Mouse (Mus musculus) Patski (cell line): ENCODE measurements around the gene Gcnt1. TPM values are rescaled to one million over a fixed set of nuclear protein-coding genes. Genes with fewer than 3 reads are reported as not detected.

Experiments
- ATAC-seq: fragments of 100-300 bp; one replicate; pipeline ENCODE4 v1.8.0; 2021
- CTCF ChIA-PET: fragments of 350-600 bp; sonication (Branson Sonifier 250); formaldehyde crosslinking; loops from one replicate; lab custom pipeline; 2022; ENCODE audit warnings: inconsistent platforms; lab: Charles Lee
- POLR2A ChIA-PET: fragments of 350-600 bp; sonication (Branson Sonifier 250); formaldehyde crosslinking; loops from one replicate; lab custom pipeline; 2022; ENCODE audit warnings: antibody characterized with exemption, inconsistent platforms; lab: Charles Lee
- DNase-seq: peaks from one replicate; pipeline ENCODE4 v3.0.0-alpha.2; 2011; ENCODE audit warnings: low read depth, low spot score
- H3K27me3 ChIP-seq: fragments of 371-371 bp; one replicate; pipeline ENCODE4 v1.5.1; 2021
- CTCF ChIP-seq: fragments of 100-300 bp; IDR thresholded peaks from one replicate; pipeline ENCODE4 v1.5.1; 2021
- in situ Hi-C: fragments of 300-500 bp; cut with MboI; formaldehyde crosslinking; loops from 3 replicates; pipeline ENCODE4 v1.11.1; 2018; ENCODE audit warnings: low pct_unique_long_range_greater_than_20kb, mixed read lengths
- polyA plus RNA-seq: library from polyadenylated mRNA; unstranded; gene quantifications from one replicate; pipeline ENCODE4 v1.2.3, GENCODE M21; 2021

Gene Gcnt1
- polyA plus RNA-seq, 1 experiment from 2014 or later, result 0.60 TPM

DNA sequence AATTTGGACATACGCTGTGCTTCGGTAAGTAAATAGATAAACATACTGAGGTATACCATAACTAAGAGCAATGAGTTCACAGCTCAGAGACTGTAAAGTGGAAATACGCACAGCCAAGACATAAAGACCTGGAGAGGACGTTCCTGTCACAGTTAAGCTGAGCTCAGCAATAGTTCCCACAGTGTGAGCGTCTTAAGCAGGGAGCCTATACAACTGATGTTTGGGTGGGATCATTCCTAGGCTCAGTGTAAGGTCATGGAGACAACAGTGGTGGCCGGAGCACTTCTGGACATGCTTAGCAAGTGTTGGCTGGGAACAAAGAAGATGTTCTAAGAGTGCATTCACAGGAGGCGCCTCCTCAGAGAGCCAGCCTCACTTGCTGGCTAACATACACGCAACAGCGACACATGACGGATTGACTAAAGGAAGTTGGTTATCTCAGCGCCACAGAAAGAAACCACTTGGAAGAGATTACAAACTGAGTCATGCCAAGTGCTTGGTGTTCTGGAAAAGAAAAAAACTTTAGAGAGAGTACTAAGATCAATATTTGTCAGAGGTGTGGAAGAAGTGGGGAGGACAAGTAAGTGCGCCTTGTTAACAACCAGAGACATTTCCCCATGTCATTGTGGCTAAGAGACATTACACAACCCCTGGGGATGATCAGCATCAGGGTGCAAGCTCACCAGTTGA is 37.9 kb downstream of the Gcnt1 start:
- DNase-seq (no peak), ATAC-seq (no peak)
- H3K27me3 ChIP-seq, result no peaks in the 10 kb centered on the region
- ChIA-PET CTCF (interaction anchor here (1.0 to 1.2 kb wide), 2 partner anchors 8 to 11 kb away, joined by 3 read pairs; no protein-coding TSS in a partner anchor), POLR2A (no interaction called here)
- no peak for TF ChIP-seq CTCF
- in situ Hi-C loops, result no loop called here

GRCm38 (mm10) chr19:17333043-17333442 is 39.6 kb downstream of the Gcnt1 start:
- ChIA-PET POLR2A (no interaction called here), CTCF (no interaction called here)
- no peak for ATAC-seq
- DNase-seq, result no peak
- no peak for TF ChIP-seq CTCF
- in situ Hi-C loops, result no loop called here
- H3K27me3 ChIP-seq, result no peaks in the 10 kb centered on the region

GRCm38 (mm10) chr19:17328916-17329315 is 43.7 kb downstream of the Gcnt1 start:
- in situ Hi-C loops, result no loop called here
- ATAC-seq, result no peak
- no peak for TF ChIP-seq CTCF
- ChIA-PET CTCF (no interaction called here), POLR2A (no interaction called here)
- no peak for DNase-seq
- no peaks in the 10 kb centered on the region for H3K27me3 ChIP-seq

- no peak for TF ChIP-seq CTCF
- no peak for DNase-seq
- ATAC-seq, result no peak
- POLR2A ChIA-PET, result no interaction called here
- in situ Hi-C loops, result no loop called here
- CTCF ChIA-PET, result interaction anchor here (1.0 to 1.1 kb wide), 2 partner anchors 9 to 72 kb away, joined by 3 to 4 read pairs; no protein-coding TSS in a partner anchor
- no peaks in the 10 kb centered on the region for H3K27me3 ChIP-seq
Measured at GRCm38 (mm10) chr19:17327881-17328404, 44.7 kb downstream of the Gcnt1 start.

GRCm38 (mm10) chr19:17323689-17324241 is 48.9 kb downstream of the Gcnt1 start:
- POLR2A ChIA-PET, result no interaction called here
- no peak for DNase-seq
- TF ChIP-seq CTCF, result no peak
- ATAC-seq, result no peak
- CTCF ChIA-PET, result interaction anchor here (1.0 to 1.5 kb wide), 4 partner anchors 11 to 41 kb away, joined by 3 to 4 read pairs (median 3); no protein-coding TSS in a partner anchor
- in situ Hi-C loops, result no loop called here
- no peaks in the 10 kb centered on the region for H3K27me3 ChIP-seq

- DNase-seq (no peak), ATAC-seq (no peak)
- CTCF ChIA-PET, result interaction anchor here (1.1 kb wide), 1 partner anchor 27 kb away, joined by 4 read pairs; no protein-coding TSS in a partner anchor
- H3K27me3 ChIP-seq, result no peaks in the 10 kb centered on the region
- no peak for TF ChIP-seq CTCF
- in situ Hi-C loops, result no loop called here
- POLR2A ChIA-PET, result no interaction called here
Measured at GRCm38 (mm10) chr19:17323006-17323688, 49.5 kb downstream of the Gcnt1 start.

DNA sequence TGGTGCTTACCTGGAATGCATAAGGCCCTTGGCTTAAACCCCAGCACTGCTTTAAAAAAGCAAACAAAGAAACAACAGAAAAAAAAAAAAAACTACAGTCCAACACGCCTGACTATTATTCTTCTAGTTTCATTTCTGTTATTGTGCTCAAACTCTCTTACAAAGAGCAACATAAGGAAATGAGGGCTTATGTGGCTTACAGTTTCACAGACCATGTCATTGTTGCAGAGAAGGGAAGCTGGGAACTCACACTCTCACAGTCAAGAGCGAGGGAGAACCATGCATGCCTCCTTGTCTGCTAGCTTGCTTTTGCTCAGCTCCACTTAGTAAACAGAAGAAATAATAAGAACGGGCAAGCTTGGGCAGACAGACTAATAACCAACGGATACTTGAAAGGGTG is 52.9 kb downstream of the Gcnt1 start:
- ATAC-seq (no peak), DNase-seq (no peak)
- ChIA-PET CTCF (interaction anchor here (1.0 kb wide), 1 partner anchor 42 kb away, joined by 3 read pairs; no protein-coding TSS in a partner anchor), POLR2A (no interaction called here)
- no peak for TF ChIP-seq CTCF
- in situ Hi-C loops, result no loop called here
- H3K27me3 ChIP-seq, result no peaks in the 10 kb centered on the region

DNA sequence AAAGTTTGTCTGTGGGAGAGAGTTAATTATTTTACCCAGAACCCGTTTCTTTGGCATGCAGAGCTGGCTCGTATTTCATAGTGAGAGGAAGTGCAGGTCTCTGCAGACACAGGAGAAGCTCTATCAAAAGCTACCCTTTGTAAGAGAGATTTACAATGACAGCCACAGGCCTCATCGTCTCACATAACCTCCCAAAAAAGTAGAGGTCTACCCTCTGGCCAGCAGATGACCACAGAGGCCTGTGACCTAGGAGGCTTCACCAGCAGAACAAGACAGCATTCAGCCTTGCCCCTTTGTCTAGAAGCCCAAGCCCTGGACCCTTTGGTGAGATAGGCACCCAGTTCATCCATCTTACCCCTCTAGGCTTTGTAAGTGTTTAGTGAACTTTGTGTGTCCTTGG is 53.9 kb downstream of the Gcnt1 start:
- CTCF ChIA-PET, result no interaction called here
- POLR2A ChIA-PET, result no interaction called here
- ATAC-seq (no peak), DNase-seq (no peak)
- TF ChIP-seq CTCF, result no peak
- H3K27me3 ChIP-seq, result no peaks in the 10 kb centered on the region
- in situ Hi-C loops, result no loop called here

DNA sequence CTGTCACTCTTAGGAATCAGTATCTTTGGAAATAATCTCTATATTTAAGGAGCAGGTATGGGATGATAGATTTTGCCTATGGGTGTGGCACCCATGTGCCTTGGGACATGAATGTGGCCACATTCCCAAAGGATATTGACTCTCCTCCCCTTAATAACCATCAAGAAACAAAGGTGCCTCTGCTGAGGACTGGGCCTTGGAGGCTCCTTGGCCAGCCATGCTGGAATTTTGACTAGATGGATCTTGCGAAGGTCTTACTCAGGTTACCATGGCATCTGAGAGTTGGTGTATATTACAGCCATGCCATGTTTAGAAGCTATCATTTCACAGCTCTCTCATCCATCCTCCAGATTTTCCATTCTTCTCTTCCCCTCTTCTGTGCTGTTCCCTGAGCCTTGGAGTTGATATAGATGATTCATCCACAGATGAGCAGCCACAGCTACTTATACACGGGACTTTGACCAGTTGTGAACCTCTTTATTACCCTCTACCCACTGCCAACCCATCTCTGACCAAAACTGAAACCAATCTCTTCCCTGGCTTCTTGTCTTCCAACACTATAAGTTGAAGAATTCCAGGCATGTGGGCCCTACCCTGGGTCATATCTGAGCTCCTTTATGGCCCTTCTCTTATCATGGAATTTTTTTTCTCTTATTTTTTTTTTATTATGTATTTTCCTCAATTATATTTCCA is 56.2 kb downstream of the Gcnt1 start:
- H3K27me3 ChIP-seq, result no peaks in the 10 kb centered on the region
- no peak for ATAC-seq
- no peak for TF ChIP-seq CTCF
- in situ Hi-C loops, result no loop called here
- ChIA-PET CTCF (no interaction called here), POLR2A (interaction anchor here (0.7 kb wide), 1 partner anchor 212 kb away, joined by 3 read pairs; no protein-coding TSS in a partner anchor)
- DNase-seq, result no peak

GRCm38 (mm10) chr19:17314451-17314850 is 58.2 kb downstream of the Gcnt1 start:
- in situ Hi-C loops, result no loop called here
- CTCF ChIA-PET, result interaction anchor here (1.2 kb wide), 1 partner anchor 11 kb away, joined by 4 read pairs; no protein-coding TSS in a partner anchor
- POLR2A ChIA-PET, result no interaction called here
- no peak for ATAC-seq
- no peak for TF ChIP-seq CTCF
- DNase-seq, result no peak
- H3K27me3 ChIP-seq, result no peaks in the 10 kb centered on the region
